Mouse (Mus musculus) intestine, postnatal 0 days (tissue): ENCODE measurements around the gene Tmcc1. TPM values are rescaled to one million over a fixed set of nuclear protein-coding genes. Genes with fewer than 3 reads are reported as not detected.

Experiments
- ATAC-seq: fragments of 200-750 bp; cut with Nextera tagmentation; 2 replicates; pipeline ENCODE4 v1.8.0; 2017; ENCODE audit warnings: mild to moderate bottlenecking, moderate TSS enrichment, moderate library complexity
- H3K27ac ChIP-seq: fragments of 300-500 bp; sonication (generic); 2 replicates; pipeline ENCODE4 v1.5.1; 2014; ENCODE audit warnings: mild to moderate bottlenecking, low read depth, low read length, moderate library complexity
- H3K27me3 ChIP-seq: fragments of 300-500 bp; sonication (generic); replicated peaks from 2 replicates; pipeline ENCODE4 v1.6.1; 2014; ENCODE audit warnings: low read length, mixed read lengths; ENCODE audit not compliant: control insufficient read depth, insufficient read depth
- H3K36me3 ChIP-seq: fragments of 300-500 bp; sonication (generic); 2 replicates; pipeline ENCODE4 v1.6.1; 2014; ENCODE audit warnings: mild to moderate bottlenecking, moderate library complexity; ENCODE audit not compliant: control insufficient read depth, insufficient read depth
- H3K4me1 ChIP-seq: fragments of 300-500 bp; sonication (generic); replicated peaks from 2 replicates; pipeline ENCODE4 v1.6.1; 2014; ENCODE audit warnings: antibody characterized with exemption, low read length, mixed read lengths; ENCODE audit not compliant: control insufficient read depth, insufficient read depth
- H3K4me2 ChIP-seq: fragments of 300-500 bp; sonication (generic); replicated peaks from 2 replicates; pipeline ENCODE4 v1.6.1; 2014; ENCODE audit warnings: low read depth, mild to moderate bottlenecking, moderate library complexity
- H3K4me3 ChIP-seq: fragments of 300-500 bp; sonication (generic); 2 replicates; pipeline ENCODE4 v1.5.1; 2014; ENCODE audit warnings: low read depth, low read length
- H3K9ac ChIP-seq: fragments of 300-500 bp; sonication (generic); 2 replicates; pipeline ENCODE4 v1.6.1; 2014; ENCODE audit warnings: mild to moderate bottlenecking, low read depth, low read length
- H3K9me3 ChIP-seq: fragments of 300-500 bp; sonication (generic); 2 replicates; pipeline ENCODE4 v1.6.1; 2016; ENCODE audit warnings: mixed run types; ENCODE audit not compliant: control insufficient read depth
- CTCF ChIP-seq: sonication (generic); IDR thresholded peaks from 2 replicates; pipeline ENCODE4 v1.5.1; 2016; ENCODE audit warnings: low read depth, mild to moderate bottlenecking, control low read depth, antibody characterized with exemption, moderate library complexity
- WGBS: fragments of 180-500 bp; shearing (Covaris S2); extraction: QIAGEN DNeasy Blood & Tissue Kit; methylation state at CpG from one replicate; pipeline ENCODE4 v1.1.7; 2014; 5-methylcytosine and 5-hydroxymethylcytosine counted together
- polyA plus RNA-seq: library from polyadenylated mRNA; unstranded; fragments of >200 nt; fragmentation: Nextera tagmentation; extraction: Ambion mirVana; gene quantifications from 2 replicates; pipeline ENCODE4 v1.2.1, GENCODE M21; 2015

Gene Tmcc1
- polyA plus RNA-seq, 1 experiment from 2014 or later: 8.0 TPM

- H3K27me3 ChIP-seq: no peaks in the 10 kb centered on the region
- H3K4me1 ChIP-seq: no peaks in the 10 kb centered on the region
- no peak overlapping the region for H3K9ac ChIP-seq
- 0 out of 2 replicates have a peak overlapping the region, but pooled peaks have one; percentile 7 for H3K27ac ChIP-seq
- 67% methylated on average over 12 of the region's 12 CpGs for WGBS
- no peak for ATAC-seq
- no peaks in the 10 kb centered on the region for H3K36me3 ChIP-seq
- no peaks in the 10 kb centered on the region for H3K9me3 ChIP-seq
- no peak for TF ChIP-seq CTCF
- no peak overlapping the region for H3K4me2 ChIP-seq
- H3K4me3 ChIP-seq: no peak overlapping the region
These were observed 209.8 kb downstream of the Tmcc1 start for GRCm38 (mm10) chr6:115983306-115984038.

- Histone ChIP-seq H3K4me1 (no peaks in the 10 kb centered on the region), H3K36me3 (no peaks in the 10 kb centered on the region; the same call in 1 of the 2 replicates), H3K4me2 (no peak overlapping the region), H3K9ac (no peak overlapping the region), H3K27ac (0 out of 2 replicates have a peak overlapping the region, but pooled peaks have one; percentile 7), H3K27me3 (no peaks in the 10 kb centered on the region), H3K4me3 (no peak overlapping the region), H3K9me3 (no peaks in the 10 kb centered on the region)
- 55% methylated on average over 7 of the region's 7 CpGs for WGBS
- no peak for TF ChIP-seq CTCF
- ATAC-seq: no peak
These were observed 210.4 kb downstream of the Tmcc1 start for GRCm38 (mm10) chr6:115982889-115983288.

- Histone ChIP-seq H3K27ac (no peak overlapping the region), H3K4me3 (no peak overlapping the region), H3K9ac (no peak overlapping the region), H3K9me3 (no peaks in the 10 kb centered on the region), H3K4me1 (no peaks in the 10 kb centered on the region), H3K27me3 (no peaks in the 10 kb centered on the region), H3K4me2 (no peak overlapping the region), H3K36me3 (peaks cover 11% of the 10 kb centered on the region; the same call in 1 of the 2 replicates)
- 77% methylated on average over 8 of the region's 8 CpGs for WGBS
- no peak for ATAC-seq
- peak; percentile 43 for TF ChIP-seq CTCF
These were observed 214.7 kb downstream of the Tmcc1 start for GRCm38 (mm10) chr6:115978596-115978995.

GRCm38 (mm10) chr6:115977810-115978209 is 215.5 kb downstream of the Tmcc1 start:
- Histone ChIP-seq H3K4me2 (no peak overlapping the region), H3K9me3 (no peaks in the 10 kb centered on the region), H3K36me3 (peaks cover 11% of the 10 kb centered on the region; the same call in 1 of the 2 replicates), H3K27ac (no peak overlapping the region), H3K27me3 (no peaks in the 10 kb centered on the region), H3K4me1 (no peaks in the 10 kb centered on the region), H3K9ac (no peak overlapping the region), H3K4me3 (no peak overlapping the region)
- WGBS: 57% methylated on average over 15 of the region's 15 CpGs
- no peak for TF ChIP-seq CTCF
- ATAC-seq: no peak

DNA sequence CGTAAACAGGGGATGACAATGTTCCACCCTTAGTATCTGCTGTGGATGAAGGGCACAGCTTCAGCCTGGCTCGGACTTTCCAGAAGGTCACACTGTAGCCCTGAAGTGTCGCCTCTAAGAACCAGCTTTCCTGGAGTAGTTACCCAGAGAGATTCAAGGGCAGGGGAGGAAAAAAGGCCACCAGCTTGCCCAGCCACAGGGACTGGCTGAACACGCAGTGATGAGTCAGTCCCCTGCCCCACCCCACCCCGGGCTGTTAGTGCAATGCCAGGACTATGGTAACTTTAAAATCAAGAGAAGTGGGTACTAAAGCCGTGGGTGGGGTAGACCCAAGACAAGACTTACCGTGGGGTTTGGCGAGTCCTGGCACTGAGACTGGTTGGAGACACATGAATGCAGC is 217.7 kb downstream of the Tmcc1 start:
- no peak overlapping the region for H3K27ac ChIP-seq
- WGBS: 77% methylated on average over 8 of the region's 8 CpGs
- H3K27me3 ChIP-seq: no peaks in the 10 kb centered on the region
- no peak for ATAC-seq
- H3K36me3 ChIP-seq: peaks cover 12% of the 10 kb centered on the region; the same call in 1 of the 2 replicates
- H3K4me3 ChIP-seq: no peak overlapping the region
- TF ChIP-seq CTCF: no peak
- no peaks in the 10 kb centered on the region for H3K4me1 ChIP-seq
- no peak overlapping the region for H3K9ac ChIP-seq
- H3K9me3 ChIP-seq: no peaks in the 10 kb centered on the region
- no peak overlapping the region for H3K4me2 ChIP-seq

GRCm38 (mm10) chr6:115973881-115974662 is 219.2 kb downstream of the Tmcc1 start:
- no peak overlapping the region for H3K4me3 ChIP-seq
- no peaks in the 10 kb centered on the region for H3K27me3 ChIP-seq
- no peaks in the 10 kb centered on the region for H3K9me3 ChIP-seq
- no peak overlapping the region for H3K27ac ChIP-seq
- H3K9ac ChIP-seq: no peak overlapping the region
- peaks cover 20% of the 10 kb centered on the region; the same call in 1 of the 2 replicates for H3K36me3 ChIP-seq
- no peaks in the 10 kb centered on the region for H3K4me1 ChIP-seq
- no peak for TF ChIP-seq CTCF
- H3K4me2 ChIP-seq: no peak overlapping the region
- 79% methylated on average over 16 of the region's 16 CpGs for WGBS
- ATAC-seq: no peak
